Mouse (Mus musculus) G1E-ER4 (cell line): ENCODE results near the gene Gm21616. TPM values are rescaled to one million over a fixed set of nuclear protein-coding genes. Genes with fewer than 3 reads are reported as not detected.
"Not testable (repeated sequence)": the region's sequence is repeated elsewhere in the genome, so short reads cannot be mapped to it uniquely, and the experiment has no call there.

ENCODE experiments used
- GATA1 ChIP-seq: IDR thresholded peaks from one replicate; pipeline ENCODE4 v1.8.0; 2012; ENCODE audit warnings: low read length, inconsistent platforms
- polyA plus RNA-seq: library from polyadenylated mRNA; stranded (reverse); fragments of >175 nt; gene quantifications from 2 replicates; pipeline ENCODE4 v1.2.3, GENCODE M21; 2012

Gene Gm21616
- polyA plus RNA-seq, result not detected in 2 replicates

DNA sequence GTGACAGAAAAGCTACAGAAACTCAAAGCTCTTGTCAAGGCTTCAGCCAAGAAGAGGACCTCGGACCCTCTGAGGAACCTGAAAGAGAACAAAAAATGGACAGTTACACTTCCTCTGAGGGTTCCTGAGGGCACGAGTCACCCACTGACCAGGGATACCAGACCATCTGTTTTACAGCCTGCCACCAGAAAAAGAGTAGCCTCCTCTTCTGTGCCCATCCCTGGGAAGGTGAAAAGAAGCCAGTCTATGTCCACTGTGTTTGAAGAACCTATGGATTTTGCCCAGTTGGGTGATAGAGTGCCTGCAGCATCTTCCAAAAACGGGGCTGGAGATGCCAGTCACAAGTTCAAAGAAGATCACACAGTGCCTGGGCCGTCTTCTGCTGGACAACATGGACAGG, at the start of gene Gm21616:
Gm21616 (plus strand) TSS at position 301 of the 400 bp plus-strand sequence.
- TF ChIP-seq GATA1, result not testable (repeated sequence)
